Mouse (Mus musculus) liver, adult 2 months (tissue): Measurements from ENCODE around the gene Tcea3. TPM values are rescaled to one million over a fixed set of nuclear protein-coding genes. Genes with fewer than 3 reads are reported as not detected.

Experiments
- DNase-seq: peaks from one replicate; pipeline ENCODE4 v3.0.0-alpha.2; 2011; ENCODE audit warnings: low read depth, low spot score; ENCODE audit errors: extremely low read depth
- H3K27ac ChIP-seq: fragments of 200-500 bp; replicated peaks from 2 replicates; pipeline ENCODE4 v1.5.1; 2012; ENCODE audit warnings: low read depth, mild to moderate bottlenecking, control low read depth, inconsistent platforms, low read length; ENCODE audit not compliant: insufficient read depth
- H3K27me3 ChIP-seq: fragments of 200-500 bp; 2 replicates; pipeline ENCODE4 v1.6.1; 2012; ENCODE audit warnings: mild to moderate bottlenecking, moderate library complexity, low read length, inconsistent platforms; ENCODE audit not compliant: control insufficient read depth, insufficient read depth
- H3K36me3 ChIP-seq: fragments of 200-500 bp; 2 replicates; pipeline ENCODE4 v1.6.1; 2012; ENCODE audit warnings: low read length, inconsistent platforms; ENCODE audit not compliant: control insufficient read depth, insufficient read depth
- H3K4me1 ChIP-seq: fragments of 200-500 bp; 2 replicates; pipeline ENCODE4 v1.6.1; 2011; ENCODE audit warnings: low read length; ENCODE audit not compliant: control insufficient read depth, insufficient read depth
- H3K4me3 ChIP-seq: fragments of 200-500 bp; 2 replicates; pipeline ENCODE4 v1.5.1; 2011; ENCODE audit warnings: low read depth, mild to moderate bottlenecking, control low read depth, low read length, moderate library complexity; ENCODE audit not compliant: insufficient read depth
- H3K79me2 ChIP-seq: fragments of 200-500 bp; 2 replicates; pipeline ENCODE4 v1.6.1; 2012; ENCODE audit warnings: inconsistent platforms, mild to moderate bottlenecking, low read length, moderate library complexity; ENCODE audit not compliant: control insufficient read depth, insufficient read depth
- H3K9ac ChIP-seq: fragments of 200-500 bp; 2 replicates; pipeline ENCODE4 v1.6.1; 2012; ENCODE audit warnings: low read depth, mild to moderate bottlenecking, control low read depth, inconsistent platforms, low read length
- CTCF ChIP-seq: fragments of 200-500 bp; IDR thresholded peaks from 2 replicates; pipeline ENCODE4 v1.5.1; 2011; ENCODE audit warnings: low read depth, low read length, control low read depth
- POLR2A ChIP-seq: fragments of 200-500 bp; IDR thresholded peaks from 2 replicates; pipeline ENCODE4 v1.6.1; 2011; ENCODE audit warnings: low read length, control low read depth; ENCODE audit not compliant: insufficient read depth; ENCODE audit errors: extremely low read depth
- WGBS: fragments of 180-500 bp; shearing (Covaris S2); methylation state at CpG from one replicate; pipeline ENCODE4 v1.1.7; 2018; 5-methylcytosine and 5-hydroxymethylcytosine counted together
- polyA plus RNA-seq: library from polyadenylated mRNA; depleted of rRNA; stranded (reverse); fragments of >200 nt; gene quantifications from 2 replicates; pipeline ENCODE4 v1.2.3, GENCODE M21; 2012
- total RNA-seq: library from RNA; depleted of rRNA; stranded (reverse); fragments of >200 nt; gene quantifications from 2 replicates; pipeline ENCODE4 v1.2.3, GENCODE M21; 2014

Tcea3 gene
- total and polyA plus RNA-seq, 2 experiments, result 20.1 to 34.8 TPM

- Histone ChIP-seq H3K27me3 (no peaks in the 10 kb centered on the region), H3K27ac (no peak overlapping the region), H3K36me3 (peaks cover 2% of the 10 kb centered on the region; the same call in 1 of the 2 replicates), H3K4me1 (peaks cover 19% of the 10 kb centered on the region), H3K4me3 (no peak overlapping the region), H3K79me2 (no peaks in the 10 kb centered on the region), H3K9ac (0 out of 2 replicates have a peak overlapping the region, but pooled peaks have one; percentile 18)
- DNase-seq, result peak; percentile 73
- WGBS, result 11% methylated on average over 12 of the region's 12 CpGs
- TF ChIP-seq POLR2A (no peak), CTCF (no peak)
These were observed 960 bp upstream of the Tcea3 start for GRCm38 (mm10) chr4:136246568-136246969.

GRCm38 (mm10) chr4:136247386-136247728 is 172 bp upstream of the Tcea3 start:
- peak overlapping the region; percentile 23 for H3K27ac ChIP-seq
- WGBS, result 11% methylated on average over 14 of the region's 14 CpGs
- DNase-seq, result peak; percentile 38
- H3K4me3 ChIP-seq, result peak overlapping the region; percentile 78; the same call in 1 of the 2 replicates
- no peak for TF ChIP-seq POLR2A
- no peak for TF ChIP-seq CTCF
- 0 out of 2 replicates have a peak overlapping the region, but pooled peaks have one; percentile 9 for H3K9ac ChIP-seq
- H3K4me1 ChIP-seq, result peaks cover 19% of the 10 kb centered on the region
- H3K36me3 ChIP-seq, result peaks cover 2% of the 10 kb centered on the region; the same call in 1 of the 2 replicates
- H3K79me2 ChIP-seq, result no peaks in the 10 kb centered on the region
- H3K27me3 ChIP-seq, result no peaks in the 10 kb centered on the region

GRCm38 (mm10) chr4:136248464-136249331 is 1.2 kb downstream of the Tcea3 start:
- 3% methylated on average over 37 of the region's 37 CpGs for WGBS
- Histone ChIP-seq H3K27ac (peak overlapping the region; percentile 70), H3K4me3 (peak overlapping the region; percentile 78), H3K9ac (peak overlapping the region; percentile 73), H3K36me3 (peaks cover 2% of the 10 kb centered on the region; the same call in 1 of the 2 replicates), H3K79me2 (no peaks in the 10 kb centered on the region), H3K4me1 (peaks cover 19% of the 10 kb centered on the region), H3K27me3 (no peaks in the 10 kb centered on the region)
- DNase-seq, result peak; percentile 81
- TF ChIP-seq POLR2A (no peak), CTCF (no peak)

GRCm38 (mm10) chr4:136249332-136249647 is 1.8 kb downstream of the Tcea3 start:
- DNase-seq, result no peak
- H3K4me1 ChIP-seq, result peaks cover 19% of the 10 kb centered on the region
- peak overlapping the region; percentile 26 for H3K9ac ChIP-seq
- TF ChIP-seq POLR2A (no peak), CTCF (no peak)
- peak overlapping the region; percentile 24; the same call in 1 of the 2 replicates for H3K4me3 ChIP-seq
- 9% methylated on average over 11 of the region's 11 CpGs for WGBS
- H3K27ac ChIP-seq, result peak overlapping the region; percentile 53
- no peaks in the 10 kb centered on the region for H3K79me2 ChIP-seq
- no peaks in the 10 kb centered on the region for H3K27me3 ChIP-seq
- H3K36me3 ChIP-seq, result no peaks in the 10 kb centered on the region

GRCm38 (mm10) chr4:136249780-136250179 is 2.3 kb downstream of the Tcea3 start:
- Histone ChIP-seq H3K36me3 (no peaks in the 10 kb centered on the region), H3K27me3 (no peaks in the 10 kb centered on the region), H3K4me1 (peaks cover 19% of the 10 kb centered on the region), H3K79me2 (no peaks in the 10 kb centered on the region), H3K4me3 (no peak overlapping the region), H3K27ac (peak overlapping the region; percentile 53), H3K9ac (no peak overlapping the region)
- 8% methylated on average over 9 of the region's 9 CpGs for WGBS
- no peak for TF ChIP-seq POLR2A
- TF ChIP-seq CTCF, result no peak
- peak; percentile 84 for DNase-seq

GRCm38 (mm10) chr4:136255919-136256318 is 8.4 kb downstream of the Tcea3 start:
- H3K4me1 ChIP-seq, result peaks cover 6% of the 10 kb centered on the region; the same call in 1 of the 2 replicates
- H3K27ac ChIP-seq, result no peak overlapping the region
- no peaks in the 10 kb centered on the region for H3K79me2 ChIP-seq
- no peak overlapping the region for H3K9ac ChIP-seq
- TF ChIP-seq CTCF, result no peak
- TF ChIP-seq POLR2A, result no peak
- DNase-seq, result no peak
- no peaks in the 10 kb centered on the region for H3K36me3 ChIP-seq
- H3K27me3 ChIP-seq, result no peaks in the 10 kb centered on the region
- WGBS, result 14% methylated on average over 6 of the region's 6 CpGs
- no peak overlapping the region for H3K4me3 ChIP-seq
